Mouse (Mus musculus): Measurements from ENCODE around the gene Hecw2. TPM values are rescaled to one million over a fixed set of nuclear protein-coding genes. Genes with fewer than 3 reads are reported as not detected.
A peak's percentile ranks its signal among the peaks of the same experiment; 100 is the strongest.

Hecw2 gene
- polyA plus RNA-seq, 2 experiments: 0.17 to 0.26 TPM

DNA sequence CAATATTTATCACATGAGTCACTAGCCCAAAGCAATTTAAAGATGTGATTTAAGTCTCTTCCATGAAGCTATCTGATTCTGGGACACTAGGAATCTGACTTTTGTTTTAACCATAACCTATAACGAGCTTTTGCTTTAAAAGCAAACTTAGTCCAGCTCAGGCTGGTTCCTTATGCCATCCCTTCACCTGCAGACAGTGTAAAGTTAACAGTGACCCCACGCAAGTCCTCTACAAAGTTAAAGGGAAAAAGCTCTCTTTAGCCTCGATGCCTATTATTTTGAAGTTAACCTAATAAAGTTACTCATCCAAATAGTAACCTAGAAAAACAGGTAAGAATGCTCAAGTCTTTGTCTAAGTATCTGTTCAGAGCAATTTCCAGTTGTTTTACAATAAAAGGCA is 420.4 kb downstream of the Hecw2 start:
- ATAC-seq (ENCODE audit: insufficient read depth) (no peak), DNase-seq (ENCODE audit: low read depth in 3 of 3, low spot score in 3 of 3) (no peak)
- 55% methylated on average over 3 of the region's 3 CpGs for WGBS (ENCODE audit: insufficient replicate concordance)
- no peak overlapping the region for H3K4me3 ChIP-seq (ENCODE audit: insufficient read depth in 1 of 2, low read depth in 2 of 2, low read length in 2 of 2)
- H3K27ac ChIP-seq: no peak overlapping the region
- H3K4me1 ChIP-seq (replicated peaks; ENCODE audit: control insufficient read depth in 2 of 2, insufficient read depth in 2 of 2, low read length in 1 of 2): peaks cover 0 to 2% of the 10 kb centered on the region in 2 experiments; a peak in 2 of 4 replicates
- no peak overlapping the region for H3K4me2 ChIP-seq (ENCODE audit: low read depth)
- no peaks in the 10 kb centered on the region for H3K36me3 ChIP-seq (replicated peaks; ENCODE audit: control insufficient read depth, insufficient read depth, low read depth)
- H3K9me3 ChIP-seq (ENCODE audit: control insufficient read depth, low read length): no peaks in the 10 kb centered on the region
- no peaks in the 10 kb centered on the region for H3K27me3 ChIP-seq (ENCODE audit: control insufficient read depth, insufficient read depth, low read length)
- no peak for TF ChIP-seq EP300 (IDR thresholded peaks at IDR 0.05; ENCODE audit: low read depth)
- TF ChIP-seq CTCF (IDR thresholded peaks at IDR 0.05; ENCODE audit: low read depth): no peak
- H3K9ac ChIP-seq (replicated peaks): no peak overlapping the region

DNA sequence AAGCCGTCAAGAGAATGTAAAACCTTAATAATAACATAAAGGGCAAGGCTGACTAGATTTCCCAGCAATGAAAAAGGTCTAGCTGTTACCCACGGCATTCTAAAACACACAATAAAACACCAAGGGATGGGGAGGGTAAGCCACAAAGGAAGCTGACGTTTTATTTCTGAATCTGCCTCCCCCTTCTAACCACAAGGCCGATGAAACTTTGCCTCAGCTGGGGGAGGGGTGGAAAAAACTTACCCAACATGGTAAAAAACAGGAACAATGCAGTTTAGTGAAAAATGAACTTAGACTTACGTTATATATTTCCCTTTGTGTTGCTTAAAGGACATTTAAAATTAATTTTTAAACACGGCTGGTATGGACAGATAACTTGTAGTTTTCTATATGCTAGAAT is 421.0 kb downstream of the Hecw2 start:
- Histone ChIP-seq H3K4me1 (replicated peaks; ENCODE audit: control insufficient read depth in 2 of 2, insufficient read depth in 2 of 2, low read length in 1 of 2) (peaks cover 0 to 2% of the 10 kb centered on the region in 2 experiments; a peak in 2 of 4 replicates), H3K36me3 (replicated peaks; ENCODE audit: control insufficient read depth, insufficient read depth, low read depth) (no peaks in the 10 kb centered on the region), H3K27me3 (ENCODE audit: control insufficient read depth, insufficient read depth, low read length) (no peaks in the 10 kb centered on the region), H3K9ac (replicated peaks) (no peak overlapping the region), H3K4me2 (ENCODE audit: low read depth) (no peak overlapping the region), H3K9me3 (ENCODE audit: control insufficient read depth, low read length) (no peaks in the 10 kb centered on the region), H3K4me3 (ENCODE audit: insufficient read depth in 1 of 2, low read depth in 2 of 2, low read length in 2 of 2) (no peak overlapping the region), H3K27ac (no peak overlapping the region)
- ATAC-seq (ENCODE audit: insufficient read depth): no peak
- no peak for TF ChIP-seq CTCF (IDR thresholded peaks at IDR 0.05; ENCODE audit: low read depth)
- TF ChIP-seq EP300 (IDR thresholded peaks at IDR 0.05; ENCODE audit: low read depth): no peak
- DNase-seq (ENCODE audit: low read depth in 3 of 3, low spot score in 3 of 3): peak; percentile 16 to 35 (median 20)
- 10% methylated on average over 6 of the region's 6 CpGs for WGBS (ENCODE audit: insufficient replicate concordance)

- no peak for TF ChIP-seq CTCF (IDR thresholded peaks at IDR 0.05; ENCODE audit: low read depth)
- no peak for TF ChIP-seq EP300 (IDR thresholded peaks at IDR 0.05; ENCODE audit: low read depth)
- ATAC-seq (ENCODE audit: insufficient read depth): no peak
- 55% methylated on average over 3 of the region's 3 CpGs for WGBS (ENCODE audit: insufficient replicate concordance)
- Histone ChIP-seq H3K36me3 (replicated peaks; ENCODE audit: control insufficient read depth, insufficient read depth, low read depth) (no peaks in the 10 kb centered on the region), H3K4me3 (ENCODE audit: insufficient read depth in 1 of 2, low read depth in 2 of 2, low read length in 2 of 2) (no peak overlapping the region), H3K27ac (no peak overlapping the region), H3K27me3 (ENCODE audit: control insufficient read depth, insufficient read depth, low read length) (no peaks in the 10 kb centered on the region), H3K9ac (replicated peaks) (no peak overlapping the region), H3K9me3 (ENCODE audit: control insufficient read depth, low read length) (no peaks in the 10 kb centered on the region), H3K4me1 (replicated peaks; ENCODE audit: control insufficient read depth in 2 of 2, insufficient read depth in 2 of 2, low read length in 1 of 2) (peaks cover 0 to under 1% of the 10 kb centered on the region in 2 experiments; a peak in 2 of 4 replicates), H3K4me2 (ENCODE audit: low read depth) (no peak overlapping the region)
- no peak for DNase-seq (ENCODE audit: low read depth in 3 of 3, low spot score in 3 of 3)
Measured at GRCm38 (mm10) chr1:53772967-53773366, 422.0 kb downstream of the Hecw2 start.

GRCm38 (mm10) chr1:53771476-53771875 is 423.5 kb downstream of the Hecw2 start:
- TF ChIP-seq EP300 (IDR thresholded peaks at IDR 0.05; ENCODE audit: low read depth) (no peak), CTCF (IDR thresholded peaks at IDR 0.05; ENCODE audit: low read depth) (no peak)
- Histone ChIP-seq H3K9me3 (ENCODE audit: control insufficient read depth, low read length) (no peaks in the 10 kb centered on the region), H3K36me3 (replicated peaks; ENCODE audit: control insufficient read depth, insufficient read depth, low read depth) (no peaks in the 10 kb centered on the region), H3K4me3 (ENCODE audit: insufficient read depth in 1 of 2, low read depth in 2 of 2, low read length in 2 of 2) (no peak overlapping the region), H3K4me1 (replicated peaks; ENCODE audit: control insufficient read depth in 2 of 2, insufficient read depth in 2 of 2, low read length in 1 of 2) (no peaks in the 10 kb centered on the region; a peak in 2 of 4 replicates), H3K4me2 (ENCODE audit: low read depth) (no peak overlapping the region), H3K9ac (replicated peaks) (no peak overlapping the region), H3K27me3 (ENCODE audit: control insufficient read depth, insufficient read depth, low read length) (no peaks in the 10 kb centered on the region), H3K27ac (no peak overlapping the region)
- no peak for ATAC-seq (ENCODE audit: insufficient read depth)
- 87% methylated on average over 6 of the region's 6 CpGs for WGBS (ENCODE audit: insufficient replicate concordance)
- DNase-seq (ENCODE audit: low read depth in 3 of 3, low spot score in 3 of 3): no peak

- H3K27me3 ChIP-seq (ENCODE audit: control insufficient read depth, insufficient read depth, low read length): no peaks in the 10 kb centered on the region
- H3K4me2 ChIP-seq (ENCODE audit: low read depth): no peak overlapping the region
- WGBS (ENCODE audit: insufficient replicate concordance): 87% methylated on average over 2 of the region's 2 CpGs
- no peaks in the 10 kb centered on the region for H3K4me1 ChIP-seq (replicated peaks; ENCODE audit: control insufficient read depth in 2 of 2, insufficient read depth in 2 of 2, low read length in 1 of 2)
- no peaks in the 10 kb centered on the region for H3K9me3 ChIP-seq (ENCODE audit: control insufficient read depth, low read length)
- ATAC-seq (ENCODE audit: insufficient read depth) (no peak), DNase-seq (ENCODE audit: low read depth in 3 of 3, low spot score in 3 of 3) (no peak)
- TF ChIP-seq CTCF (IDR thresholded peaks at IDR 0.05; ENCODE audit: low read depth) (no peak), EP300 (IDR thresholded peaks at IDR 0.05; ENCODE audit: low read depth) (no peak)
- H3K27ac ChIP-seq: no peak overlapping the region
- H3K9ac ChIP-seq (replicated peaks): no peak overlapping the region
- peaks cover 11% of the 10 kb centered on the region for H3K36me3 ChIP-seq (replicated peaks; ENCODE audit: control insufficient read depth, insufficient read depth, low read depth)
- no peak overlapping the region for H3K4me3 ChIP-seq (ENCODE audit: insufficient read depth in 1 of 2, low read depth in 2 of 2, low read length in 2 of 2)
Measured at GRCm38 (mm10) chr1:53766112-53766511, 428.9 kb downstream of the Hecw2 start.

Measured in liver, embryonic 14.5 days (tissue).